Mouse (Mus musculus) kidney, adult 2 months (tissue): ENCODE results near the gene Cenpq. TPM values are rescaled to one million over a fixed set of nuclear protein-coding genes. Genes with fewer than 3 reads are reported as not detected.

Source experiments
- DNase-seq: peaks from one replicate; pipeline ENCODE4 v3.0.0; 2021
- H3K27ac ChIP-seq: fragments of 200-500 bp; 2 replicates; pipeline ENCODE4 v1.5.1; 2012; ENCODE audit warnings: low read depth, low read length, control low read depth, inconsistent platforms; ENCODE audit not compliant: insufficient read depth
- H3K27me3 ChIP-seq: fragments of 200-500 bp; replicated peaks from 2 replicates; pipeline ENCODE4 v1.6.1; 2012; ENCODE audit warnings: mild to moderate bottlenecking, moderate library complexity, low read length, inconsistent platforms; ENCODE audit not compliant: control insufficient read depth, insufficient read depth
- H3K36me3 ChIP-seq: fragments of 200-500 bp; 2 replicates; pipeline ENCODE4 v1.6.1; 2012; ENCODE audit warnings: mild to moderate bottlenecking, moderate library complexity, low read length, inconsistent platforms; ENCODE audit not compliant: control insufficient read depth, insufficient read depth
- H3K4me1 ChIP-seq: fragments of 200-500 bp; 2 replicates; pipeline ENCODE4 v1.6.1; 2011; ENCODE audit warnings: low read length; ENCODE audit not compliant: control insufficient read depth, insufficient read depth
- H3K4me3 ChIP-seq: fragments of 200-500 bp; 2 replicates; pipeline ENCODE4 v1.5.1; 2011; ENCODE audit warnings: mild to moderate bottlenecking, low read depth, low read length, control low read depth; ENCODE audit not compliant: insufficient read depth
- CTCF ChIP-seq: fragments of 200-500 bp; conservative IDR thresholded peaks from 2 replicates; pipeline ENCODE4 v1.5.1; 2011; ENCODE audit warnings: low read depth, mild to moderate bottlenecking, control low read depth, low read length, moderate library complexity, mixed read lengths; ENCODE audit not compliant: insufficient read depth, insufficient read length
- POLR2A ChIP-seq: fragments of 200-500 bp; IDR thresholded peaks from one replicate; pipeline ENCODE4 v1.6.1; 2011; ENCODE audit warnings: low read depth, low read length, control low read depth
- WGBS: fragments of 180-500 bp; shearing (Covaris S2); methylation state at CpG from one replicate; pipeline ENCODE4 v1.1.7; 2018; 5-methylcytosine and 5-hydroxymethylcytosine counted together
- polyA plus RNA-seq: library from polyadenylated mRNA; depleted of rRNA; stranded (reverse); fragments of >200 nt; gene quantifications from 2 replicates; pipeline ENCODE4 v1.2.3, GENCODE M21; 2012; rRNA removed

The Cenpq gene
- polyA plus RNA-seq, 1 experiment, result 1.0 TPM

GRCm38 (mm10) chr17:40879924-40880691, 54.7 kb downstream of the Cenpq start, which contains the start of gene 9130008F23Rik:
Gene 9130008F23Rik, minus strand, starts transcription at chr17:40880559.
- TF ChIP-seq POLR2A, result peak; percentile 19
- TF ChIP-seq CTCF, result no peak
- peak; percentile 63 for DNase-seq
- H3K27me3 ChIP-seq, result no peaks in the 10 kb centered on the region; the same call in 1 of the 2 replicates
- WGBS, result 1% methylated on average over 40 of the region's 40 CpGs
- H3K27ac ChIP-seq, result peak within 1 kb of the TSS; percentile 51
- peak within 1 kb of the TSS; percentile 73 for H3K4me3 ChIP-seq
- H3K36me3 ChIP-seq, result no peaks in the 10 kb centered on the region
- peaks cover 3% of the 10 kb centered on the region; the same call in 1 of the 2 replicates for H3K4me1 ChIP-seq

DNA sequence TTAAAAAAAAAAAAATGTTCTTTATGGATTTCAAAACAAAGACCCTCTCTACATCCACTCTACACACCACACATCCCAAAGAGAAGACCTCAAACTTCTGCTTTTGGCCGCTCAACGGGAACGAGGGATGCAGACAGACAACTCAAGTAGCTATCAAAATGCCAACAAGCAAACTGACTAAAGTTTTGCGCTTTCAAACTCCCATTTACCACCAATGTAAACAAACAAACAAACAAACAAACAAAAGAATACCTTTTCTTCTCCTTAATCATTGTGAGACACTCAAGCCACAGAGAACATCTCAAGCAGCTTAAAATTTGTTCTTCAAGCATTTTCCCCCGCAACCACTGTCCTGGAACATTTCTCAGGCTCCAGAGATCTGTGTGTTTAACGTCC, 55.3 kb downstream of the Cenpq start:
- peaks cover 3% of the 10 kb centered on the region; the same call in 1 of the 2 replicates for H3K4me1 ChIP-seq
- 27% methylated on average over 6 of the region's 6 CpGs for WGBS
- no peak for DNase-seq
- TF ChIP-seq POLR2A (no peak), CTCF (no peak)
- peak overlapping the region; percentile 73 for H3K4me3 ChIP-seq
- H3K27ac ChIP-seq, result peak overlapping the region; percentile 51
- H3K36me3 ChIP-seq, result no peaks in the 10 kb centered on the region
- H3K27me3 ChIP-seq, result no peaks in the 10 kb centered on the region; the same call in 1 of the 2 replicates

- peak overlapping the region; percentile 12; the same call in 1 of the 2 replicates for H3K4me3 ChIP-seq
These were observed 57.1 kb downstream of the Cenpq start for GRCm38 (mm10) chr17:40877741-40878140.

GRCm38 (mm10) chr17:40875568-40875967, 59.3 kb downstream of the Cenpq start:
- Histone ChIP-seq H3K36me3 (no peaks in the 10 kb centered on the region), H3K27ac (no peak overlapping the region), H3K4me3 (no peak overlapping the region), H3K4me1 (no peaks in the 10 kb centered on the region), H3K27me3 (no peaks in the 10 kb centered on the region)
- WGBS, result 94% methylated on average over 1 of the region's 1 CpGs
- no peak for TF ChIP-seq POLR2A
- no peak for TF ChIP-seq CTCF
- no peak for DNase-seq

More at GRCm38 (mm10) chr17:40877741-40878140, 57.1 kb downstream of the Cenpq start:
- no peaks in the 10 kb centered on the region; the same call in 1 of the 2 replicates for H3K27me3 ChIP-seq
- H3K4me1 ChIP-seq, result peaks cover 3% of the 10 kb centered on the region; the same call in 1 of the 2 replicates
- no peaks in the 10 kb centered on the region for H3K36me3 ChIP-seq
- WGBS, result 59% methylated on average over 3 of the region's 3 CpGs
- DNase-seq, result no peak
- peak overlapping the region; percentile 9; the same call in 1 of the 2 replicates for H3K27ac ChIP-seq
- TF ChIP-seq CTCF (no peak), POLR2A (no peak)

DNA sequence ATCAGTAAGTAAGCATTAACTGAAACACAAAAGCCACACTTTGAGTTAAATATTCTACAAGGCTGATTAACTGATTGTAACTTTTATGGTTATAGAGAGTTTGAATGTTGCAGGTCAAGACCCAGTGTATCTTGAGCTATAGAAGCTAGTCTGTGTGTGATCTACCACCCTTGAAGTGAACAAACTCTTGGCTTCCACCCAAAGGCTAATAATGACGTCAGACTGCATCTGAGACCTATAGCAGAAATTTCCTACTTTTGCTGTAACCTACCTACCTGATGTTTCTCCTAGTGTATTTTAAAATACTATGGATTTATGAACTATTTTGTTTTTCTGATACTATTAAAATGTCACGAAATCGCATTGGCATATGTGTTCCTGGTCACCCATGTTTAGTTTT, 60.1 kb downstream of the Cenpq start:
- H3K27me3 ChIP-seq, result no peaks in the 10 kb centered on the region
- DNase-seq, result no peak
- no peak overlapping the region for H3K4me3 ChIP-seq
- no peaks in the 10 kb centered on the region for H3K36me3 ChIP-seq
- 75% methylated on average over 3 of the region's 3 CpGs for WGBS
- no peak for TF ChIP-seq CTCF
- TF ChIP-seq POLR2A, result no peak
- H3K4me1 ChIP-seq, result no peaks in the 10 kb centered on the region
- no peak overlapping the region; the same call in 1 of the 2 replicates for H3K27ac ChIP-seq

DNA sequence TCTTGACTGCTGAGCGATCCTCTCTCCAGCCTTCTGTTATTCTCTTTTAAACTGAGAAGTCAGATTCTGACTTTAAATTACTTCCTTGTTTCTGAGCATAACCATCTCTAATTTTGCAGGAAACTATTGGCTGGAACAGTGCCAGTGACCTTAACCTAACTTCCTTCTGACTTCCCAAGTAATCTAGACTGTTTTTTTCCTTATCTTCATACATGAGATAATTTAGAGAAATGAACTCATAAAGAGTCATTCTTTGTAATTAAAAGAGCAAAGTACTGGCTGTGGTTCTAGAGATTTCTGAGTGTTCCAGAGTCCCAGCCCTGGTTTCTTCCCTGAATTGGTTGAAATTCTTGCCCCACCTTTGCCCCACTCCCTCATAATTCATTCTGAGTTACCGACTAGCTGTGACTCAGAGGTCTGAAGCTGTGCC, 61.2 kb downstream of the Cenpq start:
- Histone ChIP-seq H3K4me1 (no peaks in the 10 kb centered on the region), H3K27me3 (no peaks in the 10 kb centered on the region), H3K36me3 (no peaks in the 10 kb centered on the region), H3K4me3 (no peak overlapping the region), H3K27ac (no peak overlapping the region)
- TF ChIP-seq POLR2A (no peak), CTCF (no peak)
- WGBS, result 25% methylated on average over 2 of the region's 2 CpGs
- DNase-seq, result peak; percentile 61

Other genes starting within 250 kb of the Cenpq start
- gene Esp1, start 207.9 kb downstream of the Cenpq start, polyA plus RNA-seq, result not detected in 2 replicates
- gene Crisp2, start 128.0 kb downstream of the Cenpq start, polyA plus RNA-seq, result 0.20 and 0.54 TPM in 2 replicates
- not detected in 2 replicates for gene Rhag, start 123.9 kb downstream of the Cenpq start, polyA plus RNA-seq
- gene 9130008F23Rik, start 54.5 kb downstream of the Cenpq start, polyA plus RNA-seq, result 2.9 and 3.7 TPM in 2 replicates
- gene Glyatl3, start 20.7 kb downstream of the Cenpq start, polyA plus RNA-seq, result not detected in 2 replicates
- gene Mut, start 362 bp downstream of the Cenpq start, polyA plus RNA-seq, result 60.7 and 73.0 TPM in 2 replicates